Mouse (Mus musculus) heart, embryonic 14.5 days (tissue): ENCODE measurements around the gene F5. TPM values are rescaled to one million over a fixed set of nuclear protein-coding genes. Genes with fewer than 3 reads are reported as not detected.

Experiments used
- ATAC-seq: fragments of 200-750 bp; cut with Nextera tagmentation; 2 replicates; pipeline ENCODE4 v1.8.0; 2017; ENCODE audit warnings: low read depth, moderate TSS enrichment; ENCODE audit not compliant: insufficient number of reproducible peaks, insufficient read depth, low FRiP score
- H3K27ac ChIP-seq, 2 experiments: fragments of 200-500 bp in 1 of 2; fragments of 300-500 bp in 1 of 2; sonication (generic) in 1 of 2; replicated peaks in 1 of 2; 2 replicates each; pipeline ENCODE4 v1.5.1; 2012 to 2014; ENCODE audit warnings: low read depth in 2 of 2, low read length in 2 of 2, control low read depth in 1 of 2, mild to moderate bottlenecking in 1 of 2, mixed read lengths in 1 of 2; ENCODE audit not compliant: control insufficient read depth in 1 of 2, insufficient read depth in 1 of 2
- H3K27me3 ChIP-seq: fragments of 300-500 bp; sonication (generic); 2 replicates; pipeline ENCODE4 v1.6.1; 2014; ENCODE audit warnings: mild to moderate bottlenecking, low read length, control low read depth; ENCODE audit not compliant: control insufficient read depth, insufficient read depth
- H3K36me3 ChIP-seq: fragments of 300-500 bp; sonication (generic); 2 replicates; pipeline ENCODE4 v1.6.1; 2014; ENCODE audit warnings: mild to moderate bottlenecking, control low read depth, low read length, mixed read lengths; ENCODE audit not compliant: control insufficient read depth, insufficient read depth
- H3K4me1 ChIP-seq, 2 experiments: fragments of 200-500 bp in 1 of 2; fragments of 300-500 bp in 1 of 2; sonication (generic) in 1 of 2; 2 replicates each; pipeline ENCODE4 v1.6.1; 2012 to 2014; ENCODE audit warnings: low read length in 2 of 2, control low read depth in 1 of 2, mixed read lengths in 1 of 2; ENCODE audit not compliant: control insufficient read depth in 2 of 2, insufficient read depth in 2 of 2
- H3K4me2 ChIP-seq: fragments of 300-500 bp; sonication (generic); 2 replicates; pipeline ENCODE4 v1.6.1; 2014; ENCODE audit warnings: mild to moderate bottlenecking, low read length
- H3K4me3 ChIP-seq, 2 experiments: fragments of 200-500 bp in 1 of 2; fragments of 300-500 bp in 1 of 2; sonication (generic) in 1 of 2; 2 replicates each; pipeline ENCODE4 v1.5.1; 2012 to 2014; ENCODE audit warnings: low read length in 2 of 2, mild to moderate bottlenecking in 2 of 2, control low read depth in 1 of 2, low read depth in 1 of 2, moderate library complexity in 1 of 2; ENCODE audit not compliant: control insufficient read depth in 1 of 2, insufficient read depth in 1 of 2
- H3K9ac ChIP-seq: fragments of 300-500 bp; sonication (generic); 2 replicates; pipeline ENCODE4 v1.6.1; 2014; ENCODE audit warnings: mild to moderate bottlenecking, low read length
- H3K9me3 ChIP-seq: fragments of 300-500 bp; sonication (generic); 2 replicates; pipeline ENCODE4 v1.6.1; 2016; ENCODE audit warnings: low read length, control low read depth; ENCODE audit not compliant: control insufficient read depth
- WGBS: fragments of 180-500 bp; shearing (Covaris S2); extraction: QIAGEN DNeasy Blood & Tissue Kit; methylation state at CpG from one replicate; pipeline ENCODE4 v1.1.7; 2014; 5-methylcytosine and 5-hydroxymethylcytosine counted together
- polyA plus RNA-seq: library from polyadenylated mRNA; unstranded; fragments of >200 nt; fragmentation: Nextera tagmentation; extraction: Ambion mirVana; gene quantifications from 2 replicates; pipeline ENCODE4 v1.2.1, GENCODE M21; 2014

Gene F5
- polyA plus RNA-seq, 1 experiment from 2014 or later = 0.38 TPM

DNA sequence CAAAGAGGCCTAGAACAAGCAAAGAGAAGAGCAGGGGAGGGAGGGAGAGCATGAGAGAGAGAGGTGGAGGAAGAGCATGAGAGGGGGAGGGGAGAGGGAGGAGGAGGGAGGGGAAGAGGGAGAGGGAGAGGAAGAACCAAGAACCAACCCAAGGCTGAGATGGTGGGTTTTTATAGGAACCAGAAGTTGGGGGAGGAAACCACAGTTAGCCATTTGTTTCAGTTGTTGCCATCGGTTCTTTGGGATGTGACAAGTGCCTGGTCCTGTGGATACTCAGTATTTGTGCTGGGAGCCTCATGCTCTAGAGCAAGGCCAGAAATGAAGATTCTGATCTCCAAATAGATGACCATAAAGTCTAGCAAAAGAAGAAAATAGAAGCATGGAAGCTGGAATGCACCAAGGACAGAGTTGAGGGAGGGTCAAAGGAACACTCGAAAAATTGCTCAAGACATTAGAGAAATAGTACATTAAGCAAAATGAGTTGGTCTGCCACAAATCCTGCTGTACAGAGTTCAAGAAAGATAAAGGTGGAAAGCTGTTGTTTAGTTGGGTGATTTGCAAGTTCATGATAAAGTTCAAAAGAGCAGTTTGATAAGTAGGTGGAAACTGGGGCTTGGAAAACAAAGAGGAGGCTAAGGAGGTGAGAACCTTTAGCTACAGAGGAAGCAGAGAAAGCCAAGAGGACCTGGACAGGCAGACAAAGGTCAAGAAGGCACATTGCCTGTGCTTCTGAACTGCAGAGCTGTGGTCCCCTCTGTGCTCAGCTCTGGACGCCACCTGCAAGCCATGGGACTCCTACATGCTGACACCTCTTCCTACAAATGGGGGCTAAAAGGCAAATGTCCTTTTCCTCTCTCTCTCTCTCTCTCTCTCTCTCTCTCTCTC lies 31.5 kb upstream of the F5 start:
- 51% methylated on average over 3 of the region's 3 CpGs for WGBS
- H3K4me1 ChIP-seq = no peaks in the 10 kb centered on the region; a peak in 1 of 4 replicates
- no peak overlapping the region for H3K27ac ChIP-seq
- no peak for ATAC-seq
- H3K4me2 ChIP-seq = no peak overlapping the region
- no peak overlapping the region for H3K4me3 ChIP-seq
- no peak overlapping the region for H3K9ac ChIP-seq
- H3K9me3 ChIP-seq = no peaks in the 10 kb centered on the region
- no peaks in the 10 kb centered on the region for H3K36me3 ChIP-seq
- no peaks in the 10 kb centered on the region for H3K27me3 ChIP-seq

DNA sequence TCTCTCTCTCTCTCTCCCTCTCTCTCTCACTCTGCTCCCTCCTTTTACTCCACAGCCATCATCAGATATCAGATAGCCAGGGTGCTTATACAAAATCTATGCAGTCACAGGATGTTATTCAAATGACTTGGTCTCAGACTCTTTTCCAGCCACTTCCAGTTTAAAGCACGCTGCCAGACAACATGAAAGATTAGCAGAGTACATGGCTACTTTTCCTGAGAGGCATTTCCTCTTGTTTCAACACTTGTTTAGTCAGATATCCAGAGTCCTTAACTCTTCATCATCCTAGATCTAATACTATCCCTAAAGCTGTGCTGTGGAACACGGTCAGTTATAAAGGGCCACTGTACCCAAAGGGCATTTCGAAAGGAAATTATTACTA lies 30.9 kb upstream of the F5 start:
- Histone ChIP-seq H3K27ac (no peak overlapping the region), H3K9ac (no peak overlapping the region), H3K36me3 (no peaks in the 10 kb centered on the region), H3K9me3 (no peaks in the 10 kb centered on the region), H3K4me2 (no peak overlapping the region), H3K4me3 (no peak overlapping the region), H3K4me1 (no peaks in the 10 kb centered on the region; a peak in 1 of 4 replicates), H3K27me3 (no peaks in the 10 kb centered on the region)
- no peak for ATAC-seq
- WGBS = 64% methylated on average over 3 of the region's 3 CpGs

DNA sequence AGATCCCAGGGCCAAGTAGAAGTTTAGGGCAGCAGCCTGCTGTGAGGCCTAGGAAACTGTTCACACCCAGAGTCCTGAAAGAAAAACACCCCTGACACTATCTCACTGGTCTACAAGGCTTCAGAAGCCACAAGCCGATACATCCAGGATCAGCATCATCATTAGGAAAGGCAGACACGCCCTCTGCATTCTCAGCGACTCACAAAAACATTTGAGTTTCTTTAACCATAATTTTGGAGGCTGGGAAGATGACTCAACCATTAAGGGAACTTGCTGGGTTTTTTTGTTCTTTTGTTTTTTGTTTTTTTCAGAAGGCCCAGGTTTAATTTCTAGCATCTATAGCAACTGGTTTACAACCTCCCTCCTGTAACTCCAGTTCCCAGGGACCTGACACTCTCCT lies 27.8 kb upstream of the F5 start:
- Histone ChIP-seq H3K9me3 (no peaks in the 10 kb centered on the region), H3K27ac (no peak overlapping the region), H3K36me3 (no peaks in the 10 kb centered on the region), H3K27me3 (no peaks in the 10 kb centered on the region), H3K9ac (no peak overlapping the region), H3K4me2 (no peak overlapping the region), H3K4me1 (no peaks in the 10 kb centered on the region; a peak in 1 of 4 replicates), H3K4me3 (no peak overlapping the region)
- WGBS = 49% methylated on average over 3 of the region's 3 CpGs
- ATAC-seq = no peak

DNA sequence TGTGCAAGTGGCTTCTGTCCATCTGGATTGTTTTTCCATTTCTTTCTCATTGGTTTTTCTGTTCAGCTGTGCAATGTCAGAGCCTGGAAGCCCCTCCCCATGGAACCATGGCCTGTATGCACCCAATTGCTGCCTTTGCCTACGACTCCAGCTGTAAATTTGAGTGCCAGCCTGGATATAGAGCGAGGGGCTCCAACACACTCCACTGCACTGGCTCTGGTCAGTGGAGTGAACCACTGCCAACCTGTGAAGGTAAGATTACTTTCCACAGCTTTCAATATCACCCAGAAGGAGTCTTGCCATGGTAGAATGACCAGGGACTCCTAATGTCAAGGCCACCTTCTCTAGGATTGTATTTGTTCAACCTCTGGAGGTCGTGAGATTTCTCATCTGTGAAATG lies 21.6 kb upstream of the F5 start:
- ATAC-seq = no peak
- H3K36me3 ChIP-seq = no peaks in the 10 kb centered on the region
- no peak overlapping the region for H3K4me2 ChIP-seq
- 74% methylated on average over 3 of the region's 3 CpGs for WGBS
- no peaks in the 10 kb centered on the region for H3K27me3 ChIP-seq
- no peaks in the 10 kb centered on the region for H3K4me1 ChIP-seq
- no peak overlapping the region for H3K4me3 ChIP-seq
- no peak overlapping the region for H3K9ac ChIP-seq
- H3K9me3 ChIP-seq = no peaks in the 10 kb centered on the region
- H3K27ac ChIP-seq = no peak overlapping the region

DNA sequence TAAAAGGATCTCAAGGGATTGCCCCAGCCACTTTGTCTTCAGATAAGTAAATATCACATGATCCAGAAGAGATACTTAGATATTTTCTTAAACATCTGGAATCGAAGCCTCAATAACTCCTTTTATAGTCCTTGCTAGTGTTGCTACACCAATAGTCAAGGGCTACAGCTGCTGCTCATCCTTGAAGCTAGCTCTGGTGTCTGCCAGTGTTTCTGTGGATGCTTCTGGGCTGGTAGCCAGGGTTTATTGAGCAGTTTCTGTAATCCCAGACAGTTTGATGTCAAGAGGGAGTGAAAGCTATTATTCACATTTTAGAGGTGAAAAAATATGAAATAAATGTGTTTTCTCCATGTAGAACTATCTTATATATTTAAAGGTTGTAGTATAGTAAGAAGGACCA lies 19.0 kb upstream of the F5 start:
- no peaks in the 10 kb centered on the region for H3K9me3 ChIP-seq
- no peak overlapping the region for H3K9ac ChIP-seq
- H3K4me1 ChIP-seq = 0 out of 4 replicates have a peak, but pooled peaks cover 0 to 3% of the 10 kb centered on the region in 2 experiments
- H3K27me3 ChIP-seq = no peaks in the 10 kb centered on the region
- no peak overlapping the region for H3K4me2 ChIP-seq
- H3K4me3 ChIP-seq = no peak overlapping the region
- no peaks in the 10 kb centered on the region for H3K36me3 ChIP-seq
- WGBS = 61% methylated on average over 1 of the region's 1 CpGs
- ATAC-seq = no peak
- no peak overlapping the region for H3K27ac ChIP-seq

DNA sequence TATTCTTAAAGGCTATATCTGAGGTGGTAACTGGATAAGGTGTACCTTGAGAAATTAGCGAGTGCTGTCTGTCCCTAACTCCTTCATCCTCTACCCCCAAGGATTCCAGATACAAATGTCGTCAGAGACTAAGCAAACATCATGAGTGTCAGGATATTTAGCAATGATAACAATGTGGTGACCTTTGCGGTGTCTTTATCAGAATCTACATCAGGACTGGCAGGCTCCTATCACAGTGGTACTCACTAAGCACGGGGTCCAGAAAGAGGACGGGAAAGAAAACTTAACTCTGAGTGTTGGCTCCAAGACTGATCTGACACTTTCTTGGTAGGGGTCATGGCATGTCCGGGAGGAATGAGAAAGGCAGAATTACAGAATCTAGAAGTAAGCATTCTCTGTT lies 17.5 kb upstream of the F5 start:
- no peak overlapping the region for H3K9ac ChIP-seq
- no peaks in the 10 kb centered on the region for H3K9me3 ChIP-seq
- H3K36me3 ChIP-seq = no peaks in the 10 kb centered on the region
- H3K27ac ChIP-seq = no peak overlapping the region
- H3K4me2 ChIP-seq = no peak overlapping the region
- H3K4me1 ChIP-seq = 0 out of 4 replicates have a peak, but pooled peaks cover 0 to 3% of the 10 kb centered on the region in 2 experiments
- no peak overlapping the region for H3K4me3 ChIP-seq
- WGBS = 53% methylated on average over 6 of the region's 6 CpGs
- H3K27me3 ChIP-seq = no peaks in the 10 kb centered on the region
- no peak for ATAC-seq

DNA sequence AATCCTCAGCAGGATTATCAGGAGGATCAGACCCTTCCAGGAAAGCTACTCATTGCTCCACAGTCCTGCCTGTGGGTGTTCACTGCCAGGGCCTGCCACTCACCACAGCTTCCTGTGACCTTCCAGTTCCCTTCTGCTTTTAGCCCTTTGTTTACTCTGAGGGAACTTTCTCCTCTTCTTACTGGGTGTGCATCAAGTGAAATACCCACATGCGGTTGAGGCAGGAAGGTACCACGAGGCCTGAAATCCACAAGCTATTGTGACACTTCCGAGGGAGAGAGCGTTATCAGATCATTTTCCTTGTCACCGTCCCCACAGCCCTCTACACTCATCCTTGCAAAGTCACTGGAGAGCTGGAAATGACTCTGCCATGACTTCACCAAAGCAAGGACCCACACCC lies 16.3 kb upstream of the F5 start:
- Histone ChIP-seq H3K4me2 (no peak overlapping the region), H3K4me3 (no peak overlapping the region), H3K4me1 (0 out of 4 replicates have a peak, but pooled peaks cover 0 to 3% of the 10 kb centered on the region in 2 experiments), H3K9me3 (no peaks in the 10 kb centered on the region), H3K27ac (no peak overlapping the region), H3K27me3 (no peaks in the 10 kb centered on the region), H3K9ac (no peak overlapping the region), H3K36me3 (no peaks in the 10 kb centered on the region)
- no peak for ATAC-seq
- 32% methylated on average over 5 of the region's 5 CpGs for WGBS

DNA sequence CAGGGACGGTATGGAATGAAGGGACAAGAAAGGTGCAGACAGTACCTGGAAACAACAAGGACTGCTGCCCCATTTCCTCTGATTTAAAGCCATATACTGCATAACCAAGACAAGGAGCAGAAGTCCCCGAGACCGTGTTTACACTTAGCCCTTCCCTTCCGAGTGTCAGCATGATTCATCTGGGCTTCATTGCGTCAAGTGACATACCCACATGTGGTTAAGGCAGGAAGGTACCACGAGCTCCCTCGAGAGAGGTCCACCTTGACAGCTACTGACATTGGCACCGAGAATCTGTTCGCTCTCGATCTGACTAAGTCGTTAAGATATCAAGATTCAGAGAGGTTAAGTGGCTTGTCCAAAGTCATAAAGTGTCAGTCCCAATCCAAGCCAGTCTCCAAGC lies 15.7 kb upstream of the F5 start:
- Histone ChIP-seq H3K9ac (no peak overlapping the region), H3K4me2 (no peak overlapping the region), H3K36me3 (no peaks in the 10 kb centered on the region), H3K27me3 (no peaks in the 10 kb centered on the region), H3K27ac (no peak overlapping the region), H3K4me1 (0 out of 4 replicates have a peak, but pooled peaks cover 0 to 3% of the 10 kb centered on the region in 2 experiments), H3K4me3 (no peak overlapping the region), H3K9me3 (no peaks in the 10 kb centered on the region)
- no peak for ATAC-seq
- WGBS = 55% methylated on average over 11 of the region's 11 CpGs
